Mouse (Mus musculus) midbrain, embryonic 15.5 days (tissue): ENCODE data around the gene Oaz1. TPM values are rescaled to one million over a fixed set of nuclear protein-coding genes. Genes with fewer than 3 reads are reported as not detected.

Experiments used
- ATAC-seq: fragments of 200-750 bp; cut with Nextera tagmentation; replicated peaks from 2 replicates; pipeline ENCODE4 v1.8.0; 2017; ENCODE audit warnings: moderate TSS enrichment
- H3K27ac ChIP-seq: fragments of 300-500 bp; sonication (generic); 2 replicates; pipeline ENCODE4 v1.5.1; 2015; ENCODE audit warnings: mild to moderate bottlenecking, inconsistent platforms
- H3K27me3 ChIP-seq: fragments of 300-500 bp; sonication (generic); replicated peaks from 2 replicates; pipeline ENCODE4 v1.6.1; 2015; ENCODE audit warnings: inconsistent platforms
- H3K36me3 ChIP-seq: fragments of 300-500 bp; sonication (generic); replicated peaks from 2 replicates; pipeline ENCODE4 v1.6.1; 2015; ENCODE audit warnings: inconsistent platforms
- H3K4me1 ChIP-seq: fragments of 300-500 bp; sonication (generic); 2 replicates; pipeline ENCODE4 v1.6.1; 2015; ENCODE audit warnings: inconsistent platforms
- H3K4me2 ChIP-seq: fragments of 300-500 bp; sonication (generic); 2 replicates; pipeline ENCODE4 v1.6.1; 2015; ENCODE audit warnings: inconsistent platforms, mild to moderate bottlenecking, moderate library complexity
- H3K4me3 ChIP-seq: fragments of 300-500 bp; sonication (generic); 2 replicates; pipeline ENCODE4 v1.5.1; 2015; ENCODE audit warnings: mild to moderate bottlenecking, inconsistent platforms
- H3K9ac ChIP-seq: fragments of 300-500 bp; sonication (generic); 2 replicates; pipeline ENCODE4 v1.6.1; 2015; ENCODE audit warnings: mild to moderate bottlenecking, inconsistent platforms
- H3K9me3 ChIP-seq: fragments of 300-500 bp; sonication (generic); 2 replicates; pipeline ENCODE4 v1.6.1; 2016; ENCODE audit warnings: inconsistent platforms
- WGBS: fragments of 180-500 bp; shearing (Covaris S2); methylation state at CpG from one replicate; pipeline ENCODE4 v1.1.7; 2015; ENCODE audit warnings: mixed read lengths; 5-methylcytosine and 5-hydroxymethylcytosine counted together
- microRNA counts: library from miRNA; unstranded; fragments of <30 nt; microRNA quantifications from one replicate; lab custom pipeline; 2016
- microRNA-seq: library from miRNA; unstranded; fragments of <30 nt; microRNA quantifications from one replicate; pipeline ENCODE4, GENCODE M21; 2016
- polyA plus RNA-seq: library from polyadenylated mRNA; unstranded; fragments of >200 nt; fragmentation: Nextera tagmentation; extraction: Ambion mirVana; gene quantifications from 2 replicates; pipeline ENCODE4 v1.2.1, GENCODE M21; 2015

Gene Oaz1
- polyA plus RNA-seq, 1 experiment from 2014 or later: 1,243 TPM

DNA sequence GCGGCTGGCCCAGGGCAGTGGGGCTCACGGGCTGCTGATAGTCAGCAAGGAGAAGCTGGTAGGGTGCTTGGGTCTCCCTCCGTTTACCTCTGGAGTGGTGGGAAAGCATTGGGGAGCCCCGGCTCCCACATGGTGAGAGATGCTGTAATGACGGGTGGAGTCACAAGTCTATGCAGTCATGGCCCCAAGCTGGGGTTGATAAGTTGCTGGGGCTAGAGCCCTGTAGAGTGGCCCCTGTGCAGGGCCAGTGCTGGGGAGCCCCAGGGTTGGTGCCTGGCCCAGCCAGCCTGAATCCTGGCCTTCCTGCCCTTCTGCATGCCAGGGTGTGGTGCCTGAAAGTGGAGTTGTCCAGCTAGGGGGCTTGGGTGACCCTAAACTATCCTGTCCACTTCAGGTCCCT lies 35.8 kb downstream of the Oaz1 start:
- Histone ChIP-seq H3K4me3 (no peak overlapping the region), H3K27ac (no peak overlapping the region), H3K9ac (no peak overlapping the region), H3K4me1 (peaks cover 7% of the 10 kb centered on the region), H3K36me3 (peaks cover 19% of the 10 kb centered on the region; the same call in 1 of the 2 replicates), H3K27me3 (no peaks in the 10 kb centered on the region), H3K4me2 (no peak overlapping the region), H3K9me3 (no peaks in the 10 kb centered on the region)
- 94% methylated on average over 5 of the region's 5 CpGs for WGBS
- ATAC-seq: no peak

DNA sequence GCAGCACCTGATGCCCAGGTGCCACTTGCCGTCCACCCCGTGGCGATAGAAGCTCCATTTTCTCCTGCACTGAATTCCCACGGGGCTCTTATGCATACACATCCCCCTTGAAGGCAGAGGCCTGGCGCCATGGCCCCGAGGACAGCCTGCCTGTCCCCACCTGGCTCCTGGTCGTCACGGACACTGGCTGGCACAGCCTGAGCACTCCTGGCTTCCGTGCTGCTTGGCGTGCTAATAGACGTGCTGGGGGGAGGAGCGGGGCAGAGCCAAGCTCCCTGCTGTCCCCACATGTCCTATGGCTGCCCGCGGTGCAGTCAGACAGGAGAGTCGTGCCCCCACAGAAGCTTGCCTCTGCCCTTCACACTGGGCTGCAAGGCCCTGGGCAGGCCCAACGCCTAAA lies 38.0 kb downstream of the Oaz1 start:
- Histone ChIP-seq H3K9me3 (no peaks in the 10 kb centered on the region), H3K4me3 (no peak overlapping the region), H3K4me1 (no peaks in the 10 kb centered on the region), H3K27ac (no peak overlapping the region), H3K4me2 (no peak overlapping the region), H3K9ac (no peak overlapping the region), H3K36me3 (peaks cover 23% of the 10 kb centered on the region; the same call in 1 of the 2 replicates), H3K27me3 (no peaks in the 10 kb centered on the region)
- no peak for ATAC-seq
- WGBS: 83% methylated on average over 16 of the region's 16 CpGs

DNA sequence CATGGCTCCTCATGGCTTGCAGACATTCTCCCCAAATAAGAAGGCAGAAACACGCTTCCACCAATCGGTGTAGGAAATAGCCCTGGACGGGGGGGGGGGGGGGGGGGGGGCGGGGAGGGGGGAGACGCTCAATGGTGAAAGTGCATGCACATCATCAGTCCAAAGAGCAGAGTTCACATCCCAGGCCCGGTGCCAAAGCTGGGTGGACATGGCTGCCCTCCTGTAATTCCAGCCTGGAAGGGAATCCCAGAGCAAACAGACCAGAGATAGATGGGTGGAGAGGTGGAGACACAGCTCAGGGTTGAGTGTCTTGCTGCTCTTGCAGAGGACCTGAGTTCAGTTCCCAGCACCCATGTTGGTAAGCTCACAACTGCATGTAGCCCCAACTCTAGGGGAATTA lies 44.5 kb downstream of the Oaz1 start:
- no peak overlapping the region for H3K4me2 ChIP-seq
- peaks cover 4% of the 10 kb centered on the region; the same call in 1 of the 2 replicates for H3K36me3 ChIP-seq
- no peak overlapping the region for H3K9ac ChIP-seq
- no peak for ATAC-seq
- H3K9me3 ChIP-seq: no peaks in the 10 kb centered on the region
- 79% methylated on average over 3 of the region's 6 CpGs for WGBS
- H3K27me3 ChIP-seq: no peaks in the 10 kb centered on the region
- H3K27ac ChIP-seq: no peak overlapping the region
- no peak overlapping the region for H3K4me3 ChIP-seq
- H3K4me1 ChIP-seq: no peaks in the 10 kb centered on the region

DNA sequence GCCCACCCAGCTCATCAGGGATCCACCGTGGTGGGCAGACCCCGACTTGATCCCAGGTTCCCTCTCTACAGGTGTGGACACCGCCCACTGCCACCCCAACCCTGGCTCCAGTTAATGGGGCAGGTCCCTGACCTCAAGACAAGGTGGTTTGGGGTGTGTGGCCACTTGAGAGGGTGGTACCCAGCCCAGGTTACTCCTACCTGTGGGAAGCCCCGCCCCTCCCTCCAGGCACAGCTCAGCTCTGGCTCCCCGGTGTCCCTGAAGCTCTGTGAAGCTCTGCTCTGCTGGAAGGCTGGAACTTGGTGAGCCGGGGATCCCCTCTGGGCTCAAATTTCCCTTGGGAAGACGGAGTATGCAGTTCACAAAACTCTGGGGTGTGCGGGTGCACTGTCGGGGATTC lies 45.1 kb downstream of the Oaz1 start, which contains the start of gene Tmprss9:
Tmprss9 (plus strand) TSS at position 268 of the 400 bp plus-strand sequence.
- Histone ChIP-seq H3K4me3 (no peak within 1 kb of the TSS), H3K9ac (no peak within 1 kb of the TSS), H3K27ac (no peak within 1 kb of the TSS), H3K4me2 (no peak within 1 kb of the TSS), H3K4me1 (no peaks in the 10 kb centered on the region), H3K36me3 (peaks cover 4% of the 10 kb centered on the region; the same call in 1 of the 2 replicates), H3K27me3 (no peaks in the 10 kb centered on the region), H3K9me3 (no peaks in the 10 kb centered on the region)
- no peak for ATAC-seq
- WGBS: 30% methylated on average over 9 of the region's 9 CpGs

DNA sequence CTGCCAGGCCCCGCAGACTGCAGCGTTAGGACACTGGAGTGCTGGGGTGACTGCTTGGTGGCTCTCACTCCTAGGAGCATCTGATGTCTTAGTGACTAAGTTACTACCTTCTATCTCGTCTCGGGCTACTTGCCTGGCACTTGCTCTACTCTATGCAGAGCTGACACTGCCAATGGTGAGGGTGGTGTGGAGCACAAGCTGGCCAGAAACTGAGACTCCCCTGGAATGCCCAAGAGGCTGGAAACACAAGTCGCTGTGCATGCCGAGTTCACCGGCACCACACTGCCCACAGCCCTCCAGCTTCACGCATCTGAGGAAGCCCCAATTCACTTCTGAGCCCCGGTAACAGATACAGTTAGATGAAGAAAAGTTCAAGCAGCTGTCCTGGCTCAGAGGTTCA lies 47.6 kb downstream of the Oaz1 start:
- Histone ChIP-seq H3K9me3 (no peaks in the 10 kb centered on the region), H3K27ac (no peak overlapping the region), H3K4me3 (no peak overlapping the region), H3K4me2 (no peak overlapping the region), H3K4me1 (no peaks in the 10 kb centered on the region), H3K36me3 (no peaks in the 10 kb centered on the region), H3K9ac (no peak overlapping the region), H3K27me3 (no peaks in the 10 kb centered on the region; the same call in 1 of the 2 replicates)
- 79% methylated on average over 9 of the region's 9 CpGs for WGBS
- no peak for ATAC-seq

DNA sequence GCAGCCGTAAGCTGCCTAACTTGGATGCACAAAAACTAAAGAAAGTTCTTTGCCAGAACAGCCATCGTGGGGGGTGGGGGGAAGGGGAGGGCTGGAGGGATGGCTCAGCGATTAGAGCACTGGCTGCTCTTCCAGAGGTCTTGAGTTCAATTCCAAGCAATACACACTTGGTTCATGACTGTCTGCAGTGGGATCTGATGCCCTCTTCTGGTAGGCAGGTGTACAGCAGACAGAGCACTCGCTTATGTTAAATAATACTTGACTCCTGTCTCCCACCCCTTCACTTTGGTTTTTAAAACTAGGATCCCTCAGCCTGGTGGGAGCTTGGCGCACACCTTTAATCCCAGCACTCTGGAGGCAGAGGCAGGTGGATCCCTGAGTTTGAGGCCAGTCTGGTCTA lies 49.6 kb downstream of the Oaz1 start:
- H3K36me3 ChIP-seq: no peaks in the 10 kb centered on the region
- H3K4me1 ChIP-seq: no peaks in the 10 kb centered on the region
- H3K27me3 ChIP-seq: no peaks in the 10 kb centered on the region; the same call in 1 of the 2 replicates
- no peak overlapping the region for H3K27ac ChIP-seq
- WGBS: 28% methylated on average over 5 of the region's 5 CpGs
- no peaks in the 10 kb centered on the region for H3K9me3 ChIP-seq
- no peak overlapping the region for H3K9ac ChIP-seq
- H3K4me2 ChIP-seq: no peak overlapping the region
- no peak overlapping the region for H3K4me3 ChIP-seq
- no peak for ATAC-seq

DNA sequence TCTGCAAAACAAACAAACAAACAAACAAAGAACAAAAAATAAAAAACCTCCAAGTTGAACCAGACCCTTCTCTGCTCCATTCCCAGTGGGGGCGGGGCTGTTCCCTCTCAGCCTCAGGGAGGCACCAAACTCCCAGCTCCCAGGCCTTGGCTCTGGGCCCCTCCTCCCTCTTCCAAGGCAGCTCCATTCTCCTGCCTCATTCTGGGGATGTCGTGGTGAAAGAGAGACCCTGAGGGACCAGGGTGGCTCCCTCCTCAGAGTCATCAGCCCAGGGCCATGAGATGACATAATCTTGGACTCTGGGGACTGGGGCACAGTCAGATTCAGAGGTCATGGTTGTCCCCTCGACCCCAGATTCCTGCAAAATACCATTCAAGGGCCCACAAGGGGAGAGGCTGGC lies 50.1 kb downstream of the Oaz1 start:
- 17% methylated on average over 3 of the region's 3 CpGs for WGBS
- ATAC-seq: no peak

More for the DNA sequence above, 50.1 kb downstream of the Oaz1 start:
- Histone ChIP-seq H3K9ac (no peak overlapping the region), H3K9me3 (no peaks in the 10 kb centered on the region), H3K36me3 (no peaks in the 10 kb centered on the region), H3K27ac (no peak overlapping the region), H3K4me2 (no peak overlapping the region), H3K4me1 (no peaks in the 10 kb centered on the region), H3K4me3 (no peak overlapping the region), H3K27me3 (no peaks in the 10 kb centered on the region; the same call in 1 of the 2 replicates)

MicroRNA genes within 50 kb of the gene (microRNA counts, 519-probe panel; counts per million panel counts)
- not detected for microRNA mmu-miR-1982 (lab: Ali Mortazavi, UCI)

Small RNA genes within 50 kb of the gene (microRNA-seq; reads per million reads assigned to microRNA genes)
- gene Mir1982: 2.8 reads per million, percentile 11 among the genes with 10 or more reads in this experiment

Other genes with a start within 250 kb of the Oaz1 start
- 6.0 and 6.3 TPM in 2 replicates for gene Klf16, start 249.3 kb upstream of the Oaz1 start, polyA plus RNA-seq
- 126 and 152 TPM in 2 replicates for gene Abhd17a, start 236.3 kb upstream of the Oaz1 start, polyA plus RNA-seq
- gene Scamp4, start 223.8 kb upstream of the Oaz1 start, polyA plus RNA-seq: 65.0 and 66.2 TPM in 2 replicates
- gene Adat3, start 223.8 kb upstream of the Oaz1 start, polyA plus RNA-seq: 6.0 and 6.9 TPM in 2 replicates
- gene Gm49322, start 220.6 kb upstream of the Oaz1 start, polyA plus RNA-seq: 4.6 and 5.0 TPM in 2 replicates
- 107 and 123 TPM in 2 replicates for gene Csnk1g2, start 203.8 kb upstream of the Oaz1 start, polyA plus RNA-seq
- gene Btbd2, start 169.6 kb upstream of the Oaz1 start, polyA plus RNA-seq: 85.9 and 90.4 TPM in 2 replicates
- 61.5 and 66.6 TPM in 2 replicates for gene Mknk2, start 148.5 kb upstream of the Oaz1 start, polyA plus RNA-seq
- 63.4 and 64.3 TPM in 2 replicates for gene Mob3a, start 124.7 kb upstream of the Oaz1 start, polyA plus RNA-seq
- gene Izumo4, start 124.5 kb upstream of the Oaz1 start, polyA plus RNA-seq: 42.9 and 50.9 TPM in 2 replicates
- gene Ap3d1, start 84.4 kb upstream of the Oaz1 start, polyA plus RNA-seq: 117 and 122 TPM in 2 replicates
- 21.0 and 25.9 TPM in 2 replicates for gene Dot1l, start 71.5 kb upstream of the Oaz1 start, polyA plus RNA-seq
- gene Sf3a2, start 28.5 kb upstream of the Oaz1 start, polyA plus RNA-seq: 60.3 and 62.6 TPM in 2 replicates
- gene Plekhj1, start 28.0 kb upstream of the Oaz1 start, polyA plus RNA-seq: 130 and 147 TPM in 2 replicates
- gene Amh, start 21.4 kb upstream of the Oaz1 start, polyA plus RNA-seq: 0.10 TPM in 2 replicates
- 0.59 and 1.0 TPM in 2 replicates for gene Jsrp1, start 13.2 kb upstream of the Oaz1 start, polyA plus RNA-seq
- 10.4 and 11.7 TPM in 2 replicates for gene Lingo3, start 17.4 kb downstream of the Oaz1 start, polyA plus RNA-seq
- gene Lsm7, start 28.6 kb downstream of the Oaz1 start, polyA plus RNA-seq: 214 and 222 TPM in 2 replicates
- gene Sppl2b, start 28.6 kb downstream of the Oaz1 start, polyA plus RNA-seq: 85.5 and 89.5 TPM in 2 replicates
- 0.23 and 0.41 TPM in 2 replicates for gene Tmprss9, start 45.2 kb downstream of the Oaz1 start, polyA plus RNA-seq
- 318 and 330 TPM in 2 replicates for gene Timm13, start 74.3 kb downstream of the Oaz1 start, polyA plus RNA-seq
- gene Lmnb2, start 91.6 kb downstream of the Oaz1 start, polyA plus RNA-seq: 46.9 and 48.9 TPM in 2 replicates
- 5.5 and 8.2 TPM in 2 replicates for gene Gadd45b, start 103.4 kb downstream of the Oaz1 start, polyA plus RNA-seq
- gene Gng7, start 188.3 kb downstream of the Oaz1 start, polyA plus RNA-seq: 19.0 and 21.2 TPM in 2 replicates
- gene Diras1, start 199.0 kb downstream of the Oaz1 start, polyA plus RNA-seq: 77.5 and 79.2 TPM in 2 replicates
- 57.2 and 58.0 TPM in 2 replicates for gene Slc39a3, start 210.8 kb downstream of the Oaz1 start, polyA plus RNA-seq
- gene Sgta, start 233.5 kb downstream of the Oaz1 start, polyA plus RNA-seq: 353 and 376 TPM in 2 replicates
- 48.8 and 52.2 TPM in 2 replicates for gene Thop1, start 243.4 kb downstream of the Oaz1 start, polyA plus RNA-seq